Mouse (Mus musculus) heart, postnatal 0 days (tissue): ENCODE data around the gene Crtc2. TPM values are rescaled to one million over a fixed set of nuclear protein-coding genes. Genes with fewer than 3 reads are reported as not detected.

Experiments used
- ATAC-seq: fragments of 200-750 bp; cut with Nextera tagmentation; 2 replicates; pipeline ENCODE4 v1.8.0; 2017; ENCODE audit warnings: low read depth, moderate number of reproducible peaks, moderate library complexity; ENCODE audit not compliant: insufficient read depth
- DNase-seq: peaks from one replicate; pipeline ENCODE4 v3.0.0-alpha.2; 2016; ENCODE audit warnings: low spot score
- H3K27ac ChIP-seq: fragments of 300-500 bp; sonication (generic); 2 replicates; pipeline ENCODE4 v1.5.1; 2014; ENCODE audit warnings: low read depth, mild to moderate bottlenecking
- H3K27me3 ChIP-seq: fragments of 300-500 bp; sonication (generic); 2 replicates; pipeline ENCODE4 v1.6.1; 2014; ENCODE audit warnings: low read length, mixed read lengths; ENCODE audit not compliant: control insufficient read depth, insufficient read depth
- H3K36me3 ChIP-seq: fragments of 300-500 bp; sonication (generic); replicated peaks from 2 replicates; pipeline ENCODE4 v1.6.1; 2014; ENCODE audit warnings: low read length, mixed read lengths; ENCODE audit not compliant: control insufficient read depth, insufficient read depth
- H3K4me1 ChIP-seq: fragments of 300-500 bp; sonication (generic); 2 replicates; pipeline ENCODE4 v1.6.1; 2014; ENCODE audit warnings: antibody characterized with exemption; ENCODE audit not compliant: control insufficient read depth, insufficient read depth
- H3K4me2 ChIP-seq: fragments of 300-500 bp; sonication (generic); 2 replicates; pipeline ENCODE4 v1.6.1; 2014; ENCODE audit warnings: low read depth, mild to moderate bottlenecking, low read length, moderate library complexity
- H3K4me3 ChIP-seq: fragments of 300-500 bp; sonication (generic); 2 replicates; pipeline ENCODE4 v1.5.1; 2014; ENCODE audit warnings: low read depth, low read length
- H3K9ac ChIP-seq: fragments of 300-500 bp; sonication (generic); replicated peaks from 2 replicates; pipeline ENCODE4 v1.6.1; 2014; ENCODE audit warnings: low read depth, low read length, mixed read lengths
- H3K9me3 ChIP-seq: fragments of 300-500 bp; sonication (generic); replicated peaks from 2 replicates; pipeline ENCODE4 v1.6.1; 2016; ENCODE audit warnings: low read length; ENCODE audit not compliant: control insufficient read depth
- CTCF ChIP-seq: IDR thresholded peaks from 2 replicates; pipeline ENCODE4 v1.5.1; 2016; ENCODE audit warnings: antibody characterized with exemption, control low read depth, low read depth
- EP300 ChIP-seq: IDR thresholded peaks from 2 replicates; pipeline ENCODE4 v1.6.1; 2016; ENCODE audit warnings: antibody characterized with exemption, low read depth
- WGBS: fragments of 180-500 bp; shearing (Covaris S2); extraction: QIAGEN DNeasy Blood & Tissue Kit; methylation state at CpG from one replicate; pipeline ENCODE4 v1.1.7; 2014; 5-methylcytosine and 5-hydroxymethylcytosine counted together
- polyA plus RNA-seq: library from polyadenylated mRNA; unstranded; fragments of >200 nt; fragmentation: Nextera tagmentation; extraction: Ambion mirVana; gene quantifications from 2 replicates; pipeline ENCODE4 v1.2.1, GENCODE M21; 2015
- total RNA-seq: library from RNA; depleted of rRNA; stranded (reverse); fragments of >200 nt; gene quantifications from 2 replicates; pipeline ENCODE4 v1.2.3, GENCODE M21; 2014; ENCODE audit warnings: low replicate concordance

The Crtc2 gene
- total and polyA plus RNA-seq, 2 experiments from 2014 or later, result 7.2 to 17.8 TPM

DNA sequence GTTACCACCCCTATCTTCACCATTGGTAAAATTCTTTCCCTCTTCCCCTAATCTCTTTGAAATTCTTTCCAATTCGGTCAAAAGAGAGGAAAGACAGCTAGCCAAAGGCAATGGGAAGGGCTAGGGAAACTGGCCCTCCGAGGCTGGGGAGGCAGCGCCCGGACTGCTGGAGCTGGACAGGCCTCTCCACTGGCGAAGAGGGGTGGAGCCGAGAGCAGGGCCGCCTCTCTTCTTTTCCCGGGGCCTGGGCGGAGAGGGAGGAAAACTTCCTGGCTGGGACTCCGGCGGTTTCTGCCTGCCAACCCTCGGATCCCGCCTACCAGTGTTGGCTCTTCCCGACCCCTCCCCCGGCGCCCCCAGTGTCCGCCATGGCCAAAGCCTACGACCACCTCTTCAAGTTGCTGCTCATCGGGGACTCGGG lies 33.4 kb upstream of the Crtc2 start:
- Histone ChIP-seq H3K27me3 (no peaks in the 10 kb centered on the region), H3K4me2 (peak overlapping the region; percentile 82), H3K9me3 (no peaks in the 10 kb centered on the region), H3K36me3 (peaks cover 12% of the 10 kb centered on the region; the same call in 1 of the 2 replicates), H3K4me3 (peak overlapping the region; percentile 62), H3K4me1 (0 out of 2 replicates have a peak, but pooled peaks cover 4% of the 10 kb centered on the region), H3K9ac (peak overlapping the region; percentile 77), H3K27ac (peak overlapping the region; percentile 81)
- DNase-seq, result peak; percentile 79
- 0% methylated on average over 18 of the region's 20 CpGs for WGBS
- TF ChIP-seq EP300, result no peak
- no peak for TF ChIP-seq CTCF
- ATAC-seq, result peak; percentile 90

DNA sequence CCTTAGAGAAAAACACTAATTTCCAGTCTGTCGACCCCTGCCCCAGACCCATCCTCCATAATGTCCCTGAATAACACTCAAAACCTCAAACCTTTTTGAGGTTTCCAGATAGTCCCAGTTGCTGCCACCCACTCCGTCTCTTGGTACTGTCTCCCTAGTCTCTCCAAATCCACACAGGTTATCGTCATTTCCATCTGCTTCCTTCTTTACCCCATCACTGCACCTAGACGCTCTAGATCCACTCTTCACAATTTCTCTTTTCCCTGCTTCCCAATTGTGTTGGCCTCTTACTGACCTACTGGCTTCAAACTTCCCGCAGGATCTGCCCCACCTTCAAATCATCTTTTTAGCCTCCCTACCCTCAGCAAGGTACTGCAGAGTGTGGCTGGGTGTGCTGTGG lies 32.8 kb upstream of the Crtc2 start:
- peak overlapping the region; percentile 81 for H3K27ac ChIP-seq
- H3K9ac ChIP-seq, result peak overlapping the region; percentile 77
- peak overlapping the region; percentile 82 for H3K4me2 ChIP-seq
- WGBS, result 16% methylated on average over 5 of the region's 5 CpGs
- no peaks in the 10 kb centered on the region for H3K9me3 ChIP-seq
- ATAC-seq, result no peak
- TF ChIP-seq CTCF, result no peak
- no peak for DNase-seq
- 0 out of 2 replicates have a peak, but pooled peaks cover 4% of the 10 kb centered on the region for H3K4me1 ChIP-seq
- peak overlapping the region; percentile 62 for H3K4me3 ChIP-seq
- H3K27me3 ChIP-seq, result no peaks in the 10 kb centered on the region
- peaks cover 13% of the 10 kb centered on the region; the same call in 1 of the 2 replicates for H3K36me3 ChIP-seq

DNA sequence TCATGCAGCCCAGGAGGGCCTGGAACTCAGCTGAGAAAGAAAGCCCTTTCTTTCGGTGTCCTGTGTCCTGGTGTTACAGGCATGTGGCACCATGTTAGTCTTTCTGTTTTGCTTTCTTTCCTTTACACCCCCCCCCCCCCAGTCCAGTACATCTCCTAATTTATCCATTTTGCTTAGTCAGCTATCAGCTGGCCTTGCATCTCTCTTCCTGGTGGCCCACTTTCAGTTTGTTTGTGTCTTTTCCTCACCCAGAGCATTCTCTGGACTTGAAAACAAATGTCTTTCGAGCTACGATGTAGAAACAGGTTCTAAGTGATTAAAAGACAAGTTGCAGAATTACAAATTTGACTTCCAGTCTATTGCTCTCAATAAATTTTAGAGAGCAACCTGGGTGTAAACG lies 31.5 kb upstream of the Crtc2 start:
- no peak overlapping the region for H3K27ac ChIP-seq
- 83% methylated on average over 4 of the region's 4 CpGs for WGBS
- TF ChIP-seq CTCF (no peak), EP300 (no peak)
- no peaks in the 10 kb centered on the region for H3K27me3 ChIP-seq
- no peak overlapping the region for H3K4me3 ChIP-seq
- no peak overlapping the region for H3K4me2 ChIP-seq
- H3K9ac ChIP-seq, result no peak overlapping the region
- peaks cover 13% of the 10 kb centered on the region; the same call in 1 of the 2 replicates for H3K36me3 ChIP-seq
- ATAC-seq, result no peak
- no peaks in the 10 kb centered on the region for H3K9me3 ChIP-seq
- H3K4me1 ChIP-seq, result 0 out of 2 replicates have a peak, but pooled peaks cover 4% of the 10 kb centered on the region
- no peak for DNase-seq

DNA sequence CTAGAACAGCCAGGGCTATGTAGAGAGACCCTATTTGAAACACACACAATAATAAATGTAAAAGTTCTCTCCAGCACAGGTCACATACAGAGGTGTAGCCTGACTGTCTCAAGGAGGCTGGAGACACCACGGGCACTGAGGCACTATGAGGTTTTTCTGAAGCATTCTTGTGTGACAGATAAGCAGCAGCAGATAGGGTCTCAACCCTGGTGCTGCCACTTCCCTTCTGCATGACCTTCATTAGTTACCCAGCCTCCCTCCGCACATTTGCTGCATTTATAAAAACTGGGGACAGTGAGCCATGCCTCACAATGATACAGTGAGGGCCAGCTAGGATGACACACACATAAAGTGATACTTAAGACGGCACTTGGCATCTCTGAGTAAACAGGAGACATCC lies 31.0 kb upstream of the Crtc2 start:
- H3K36me3 ChIP-seq, result peaks cover 13% of the 10 kb centered on the region; the same call in 1 of the 2 replicates
- no peak overlapping the region for H3K27ac ChIP-seq
- no peak overlapping the region for H3K4me3 ChIP-seq
- ATAC-seq (no peak), DNase-seq (no peak)
- 49% methylated on average over 3 of the region's 3 CpGs for WGBS
- no peak overlapping the region for H3K9ac ChIP-seq
- no peak for TF ChIP-seq CTCF
- TF ChIP-seq EP300, result no peak
- no peak overlapping the region for H3K4me2 ChIP-seq
- H3K27me3 ChIP-seq, result no peaks in the 10 kb centered on the region
- no peaks in the 10 kb centered on the region for H3K9me3 ChIP-seq
- H3K4me1 ChIP-seq, result 0 out of 2 replicates have a peak, but pooled peaks cover 4% of the 10 kb centered on the region

DNA sequence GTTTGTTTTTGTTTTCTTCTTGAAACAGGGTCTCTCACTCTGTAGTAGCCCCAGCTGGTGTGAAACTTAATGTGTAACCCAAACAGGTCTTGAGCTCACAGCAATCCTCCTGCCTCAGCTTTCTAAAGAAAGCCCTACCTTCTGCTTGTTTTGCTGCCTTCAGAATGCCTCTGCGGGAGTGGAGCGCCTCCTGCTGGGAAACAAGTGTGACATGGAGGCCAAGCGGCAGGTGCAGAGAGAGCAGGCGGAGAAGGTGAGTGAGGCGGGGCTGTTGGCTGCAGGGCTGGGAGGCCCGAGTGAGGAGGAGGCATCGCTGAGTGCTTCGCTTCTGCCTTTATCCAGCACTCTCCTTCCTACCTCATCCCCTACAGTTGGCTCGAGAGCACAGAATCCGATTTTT lies 29.6 kb upstream of the Crtc2 start:
- no peak overlapping the region for H3K4me3 ChIP-seq
- no peak overlapping the region for H3K9ac ChIP-seq
- peaks cover 13% of the 10 kb centered on the region; the same call in 1 of the 2 replicates for H3K36me3 ChIP-seq
- 73% methylated on average over 10 of the region's 10 CpGs for WGBS
- no peak overlapping the region for H3K4me2 ChIP-seq
- DNase-seq (no peak), ATAC-seq (no peak)
- 0 out of 2 replicates have a peak, but pooled peaks cover 4% of the 10 kb centered on the region for H3K4me1 ChIP-seq
- no peaks in the 10 kb centered on the region for H3K27me3 ChIP-seq
- no peaks in the 10 kb centered on the region for H3K9me3 ChIP-seq
- TF ChIP-seq CTCF, result no peak
- no peak for TF ChIP-seq EP300
- no peak overlapping the region for H3K27ac ChIP-seq

DNA sequence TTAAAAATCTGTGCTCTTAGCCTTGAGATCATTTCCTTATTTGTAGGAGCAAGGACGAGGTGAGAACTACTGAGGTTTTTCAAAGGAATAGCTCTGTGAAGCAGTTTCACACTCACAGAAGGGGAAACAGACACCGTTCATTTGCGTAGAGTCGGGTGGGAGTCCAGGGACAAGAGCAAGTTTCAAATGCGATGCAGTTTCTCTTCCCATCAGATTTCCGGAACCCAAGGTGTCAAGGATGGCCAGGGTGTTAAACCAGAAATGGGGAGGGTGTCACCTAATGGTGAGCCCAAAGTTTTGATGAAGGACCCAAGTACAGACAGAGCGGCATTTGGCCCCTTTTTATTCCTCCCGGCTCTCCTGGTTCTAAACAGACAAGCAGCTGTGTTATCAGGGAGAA lies 22.9 kb upstream of the Crtc2 start:
- Histone ChIP-seq H3K27ac (no peak overlapping the region), H3K9ac (0 out of 2 replicates have a peak overlapping the region, but pooled peaks have one; percentile 82), H3K4me3 (peak overlapping the region; percentile 81), H3K9me3 (no peaks in the 10 kb centered on the region), H3K36me3 (peaks cover 25% of the 10 kb centered on the region), H3K27me3 (no peaks in the 10 kb centered on the region), H3K4me1 (peaks cover 7% of the 10 kb centered on the region), H3K4me2 (peak overlapping the region; percentile 94)
- DNase-seq (no peak), ATAC-seq (no peak)
- WGBS, result 8% methylated on average over 8 of the region's 8 CpGs
- 0 out of 2 replicates have a peak, but pooled peaks have one; percentile 22 for TF ChIP-seq EP300
- no peak for TF ChIP-seq CTCF
